Mouse (Mus musculus): Measurements from ENCODE around the gene Xylb.
A peak's percentile ranks its signal among the peaks of the same experiment; 100 is the strongest.

Xylb gene

DNA sequence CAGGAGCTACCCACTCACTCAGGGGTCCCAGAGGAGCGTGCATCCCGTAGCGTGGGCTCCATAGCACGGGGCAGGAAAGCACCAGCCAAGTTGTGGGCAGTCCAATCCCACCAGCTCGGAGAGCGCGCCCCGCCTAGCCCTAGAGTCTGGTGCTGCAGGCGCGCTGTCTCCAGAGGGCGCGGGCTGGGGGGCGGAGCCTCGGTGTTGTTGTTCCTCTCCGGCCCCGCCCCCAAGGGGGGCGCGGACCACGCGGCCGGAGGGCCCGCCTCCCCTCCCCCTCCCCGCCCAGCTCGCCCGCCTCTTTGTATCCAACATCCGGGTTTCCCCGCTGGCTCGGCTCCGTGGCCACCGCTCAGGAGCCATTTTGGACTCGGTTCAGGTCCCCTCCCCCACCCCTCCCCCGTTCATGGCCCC is 44.6 kb downstream of the Xylb start, which contains the start of gene Acvr2b:
Gene Acvr2b, plus strand, starts transcription at position 318 of the 414 bp plus-strand sequence.
- peak; percentile 29 to 86 for DNase-seq (ENCODE audit: low spot score in 2 of 2)

- peak; percentile 20 to 29 for DNase-seq (ENCODE audit: low spot score in 2 of 2)
Measured at GRCm38 (mm10) chr9:119402253-119403235, 45.4 kb downstream of the Xylb start.

DNA sequence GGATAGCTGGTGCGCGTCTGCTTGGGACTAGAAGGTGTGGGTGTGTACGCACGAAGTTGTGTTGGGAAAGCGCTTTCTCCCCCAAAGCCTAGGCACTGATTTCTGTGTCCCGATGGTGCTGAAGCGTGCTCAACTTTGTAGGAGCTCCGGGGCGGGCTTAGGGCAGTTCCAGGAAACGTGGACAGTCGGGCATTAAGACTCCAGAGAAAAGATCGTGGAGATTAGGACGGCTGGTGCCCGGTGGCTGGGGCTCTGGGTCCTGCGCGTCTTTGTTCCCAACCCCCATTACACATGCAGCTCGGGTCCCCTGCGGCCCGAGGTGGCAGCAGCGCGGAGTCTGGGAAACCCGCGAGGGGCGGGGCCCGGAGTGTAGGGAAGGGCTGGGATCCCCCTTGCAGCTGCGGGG is 46.1 kb downstream of the Xylb start:
- no peak for DNase-seq (ENCODE audit: low spot score in 2 of 2)

DNA sequence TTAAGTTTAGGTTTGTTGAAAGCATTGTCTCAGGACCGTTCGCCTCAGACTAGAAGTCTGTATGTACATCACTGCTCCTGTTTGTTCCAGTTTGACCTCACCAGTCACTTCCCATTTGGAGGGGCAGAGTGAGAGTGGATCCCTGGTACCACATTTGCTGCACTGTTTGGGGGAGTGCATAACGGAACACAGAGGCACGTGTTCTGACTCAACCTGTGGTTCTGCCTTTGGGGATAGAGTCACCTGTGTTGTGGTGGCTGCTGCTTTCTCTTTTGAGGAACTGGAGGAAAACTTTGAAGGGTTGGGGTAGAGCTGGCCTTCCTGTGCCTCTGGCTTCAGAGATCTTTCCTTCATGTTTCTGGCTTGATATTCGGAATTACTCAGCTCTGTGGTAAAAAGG is 46.9 kb downstream of the Xylb start:
- DNase-seq (ENCODE audit: low spot score in 2 of 2) = no peak

GRCm38 (mm10) chr9:119407884-119408283 is 50.7 kb downstream of the Xylb start:
- no peak for DNase-seq (ENCODE audit: low spot score in 2 of 2)

DNA sequence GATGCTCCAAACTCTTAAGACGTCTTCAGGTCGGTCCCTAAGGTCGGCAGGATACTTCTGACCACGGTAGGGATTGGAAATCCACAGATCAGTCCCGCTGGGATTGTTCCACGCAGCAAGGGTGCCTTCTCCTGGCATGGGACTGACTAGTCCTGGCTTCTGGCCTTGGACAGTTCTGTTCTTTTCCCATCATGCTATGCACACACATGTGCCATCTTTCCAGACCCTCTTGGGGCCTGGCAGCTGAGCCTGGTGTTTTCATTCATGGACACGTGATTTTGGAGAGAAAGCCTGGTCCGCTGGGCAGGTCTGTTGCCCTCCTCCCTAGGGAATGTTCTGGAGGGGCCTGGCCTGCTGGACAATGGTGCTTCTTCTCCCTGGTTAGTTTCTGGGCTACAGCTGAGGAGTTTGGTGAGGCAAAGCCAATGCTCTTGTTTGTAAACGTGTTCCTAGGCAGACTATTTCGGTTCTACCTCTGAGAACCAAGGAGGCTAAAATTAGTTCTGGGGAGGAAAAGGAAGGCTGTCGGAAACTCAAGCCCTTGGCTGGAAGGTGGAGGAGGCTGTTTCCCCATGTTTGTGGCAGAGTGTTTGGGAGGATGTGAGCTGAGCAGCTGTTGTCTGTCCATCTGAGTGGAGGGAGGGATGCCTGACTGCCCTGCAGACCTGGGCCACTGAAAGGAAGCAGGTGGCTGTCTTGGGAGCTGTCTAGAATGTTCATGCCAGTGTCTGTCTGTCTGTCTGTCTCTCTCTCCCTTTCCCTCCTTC is 51.9 kb downstream of the Xylb start:
- DNase-seq (ENCODE audit: low spot score in 2 of 2) = no peak

GRCm38 (mm10) chr9:119409864-119410263 is 52.7 kb downstream of the Xylb start:
- no peak for DNase-seq (ENCODE audit: low spot score in 2 of 2)

GRCm38 (mm10) chr9:119418025-119418424 is 60.8 kb downstream of the Xylb start:
- no peak for DNase-seq (ENCODE audit: low spot score in 2 of 2)

DNA sequence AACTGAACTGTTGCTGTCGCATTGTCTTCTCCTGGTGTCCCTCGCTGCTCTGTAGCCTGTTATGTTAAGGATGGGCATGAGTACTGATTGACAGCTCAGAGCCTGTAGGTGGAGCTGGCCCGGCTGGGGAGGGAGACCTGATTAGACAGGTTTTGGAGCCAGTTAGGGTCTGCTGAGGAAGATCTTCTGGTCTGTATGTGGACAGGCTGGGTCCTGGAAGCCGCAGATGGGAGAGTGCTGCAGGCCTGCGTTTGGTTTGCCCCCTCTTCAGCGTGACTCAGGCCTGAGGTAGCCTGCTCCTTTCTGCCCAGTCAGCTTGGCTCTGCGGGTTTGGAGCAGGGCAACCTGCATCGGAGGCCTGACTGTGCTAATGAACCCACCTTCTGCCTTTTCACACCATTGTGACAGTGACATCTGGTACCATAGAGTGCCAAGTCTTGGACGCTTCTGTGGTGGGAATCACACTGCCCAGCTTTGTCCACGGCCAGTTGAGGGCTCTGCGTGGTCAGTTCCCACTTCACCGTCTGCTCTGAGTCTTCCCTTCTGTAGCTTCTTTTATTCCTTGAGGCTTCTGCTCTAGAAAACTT is 62.8 kb downstream of the Xylb start:
- DNase-seq (ENCODE audit: low spot score in 2 of 2) = no peak

DNA sequence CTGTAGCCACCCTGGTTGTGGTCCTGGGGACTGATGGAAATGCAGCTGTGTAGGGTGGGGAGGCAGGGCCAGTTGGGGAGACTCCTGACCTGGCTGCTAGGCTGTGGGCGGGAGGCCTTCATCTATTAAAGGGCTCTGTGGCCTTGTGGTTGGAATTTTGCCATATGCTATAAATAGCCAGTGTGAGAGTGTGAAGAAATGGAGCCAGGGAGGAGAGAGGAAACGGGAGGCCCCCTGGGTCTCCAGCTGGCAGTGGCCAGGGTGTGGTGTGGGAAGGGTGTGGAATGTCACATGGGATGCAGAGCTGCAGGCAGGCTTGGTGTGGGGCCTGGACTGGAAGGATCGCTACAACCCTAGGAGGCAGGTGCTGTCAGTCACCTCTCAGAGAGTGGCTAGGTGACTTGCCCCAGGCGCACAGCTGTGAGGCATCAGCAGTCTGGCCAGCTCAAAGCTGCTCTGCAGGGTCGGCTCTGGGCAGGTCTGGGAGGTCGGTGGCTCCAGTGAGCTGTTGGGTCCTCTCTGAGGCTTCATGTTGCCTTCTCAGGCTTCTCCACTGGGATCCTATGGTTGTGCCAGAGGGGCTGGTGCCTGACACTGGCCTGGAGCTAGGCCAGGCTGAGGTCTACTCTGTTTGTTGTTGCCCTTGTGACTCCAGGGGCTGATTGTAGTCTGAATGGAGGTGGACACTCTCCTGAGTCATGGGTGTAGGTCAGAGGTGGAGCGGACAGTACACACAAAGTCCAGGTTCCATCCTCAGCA is 68.2 kb downstream of the Xylb start:
- no peak for DNase-seq (ENCODE audit: low spot score in 2 of 2)

DNA sequence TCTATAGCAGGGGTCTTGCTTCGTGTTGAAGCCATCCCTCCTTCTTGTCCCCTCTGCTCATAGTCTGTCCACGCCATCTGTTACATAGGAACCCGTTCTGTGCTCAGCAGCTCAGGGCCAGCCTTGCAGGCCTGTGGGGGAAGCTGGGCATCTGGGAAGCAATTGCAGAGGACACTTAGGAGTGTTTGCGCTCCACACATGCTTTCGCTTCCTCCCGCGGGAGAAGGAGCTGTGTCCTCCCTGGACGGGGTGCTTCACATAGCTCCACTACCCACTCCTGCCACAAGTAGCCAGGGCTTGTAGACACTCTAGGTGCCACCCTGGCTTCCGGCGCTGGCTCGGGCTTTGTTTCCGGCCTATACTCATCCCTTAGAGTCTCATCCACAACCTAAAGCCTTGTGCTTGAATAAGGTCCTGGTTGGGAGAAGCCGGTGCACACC is 68.8 kb downstream of the Xylb start:
- no peak for DNase-seq (ENCODE audit: low spot score in 2 of 2)

- no peak for DNase-seq (ENCODE audit: low spot score in 2 of 2)
Measured at GRCm38 (mm10) chr9:119426483-119426882, 69.3 kb downstream of the Xylb start.

DNA sequence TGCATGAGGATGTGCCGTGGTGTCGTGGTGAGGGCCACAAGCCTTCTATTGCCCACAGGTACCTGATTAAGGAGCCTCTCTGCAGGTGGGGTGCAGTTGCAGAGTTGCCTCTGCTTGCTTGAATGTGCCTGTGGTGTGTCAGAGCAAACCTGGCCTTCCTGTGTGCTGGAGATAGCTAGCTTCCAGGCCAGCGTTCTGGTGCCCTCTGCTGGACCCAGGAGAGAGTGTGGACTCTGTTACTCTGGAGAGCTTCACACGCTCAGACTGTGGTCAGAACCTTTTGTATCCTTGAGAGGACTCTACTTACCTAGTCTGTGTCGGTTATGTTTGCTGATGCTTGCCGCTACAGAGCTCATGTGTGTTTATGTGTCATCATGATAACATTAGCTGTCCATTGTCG is 73.1 kb downstream of the Xylb start:
- peak; percentile 25 to 71 for DNase-seq (ENCODE audit: low spot score in 2 of 2)

DNA sequence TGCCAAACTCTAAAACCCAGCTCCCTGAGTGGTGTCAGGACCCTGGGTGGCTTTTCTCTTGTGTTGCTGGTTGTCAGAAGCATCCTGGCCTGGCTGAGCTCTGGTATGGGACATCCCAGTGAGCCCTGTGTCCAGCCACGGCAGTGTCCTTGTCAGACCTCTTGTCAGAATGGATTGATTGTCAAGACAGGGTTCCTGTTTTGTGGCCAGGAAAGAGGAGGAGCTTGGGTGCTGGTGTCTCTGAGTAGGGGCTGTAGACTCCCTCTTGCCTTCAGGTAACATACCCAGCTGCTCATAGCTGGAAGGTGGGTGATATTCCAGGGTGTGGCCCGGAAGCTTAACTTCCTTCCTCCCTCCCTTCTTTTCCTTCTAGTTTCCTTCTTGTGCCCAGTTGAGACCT is 78.7 kb downstream of the Xylb start:
- no peak for DNase-seq (ENCODE audit: low spot score in 2 of 2)

DNA sequence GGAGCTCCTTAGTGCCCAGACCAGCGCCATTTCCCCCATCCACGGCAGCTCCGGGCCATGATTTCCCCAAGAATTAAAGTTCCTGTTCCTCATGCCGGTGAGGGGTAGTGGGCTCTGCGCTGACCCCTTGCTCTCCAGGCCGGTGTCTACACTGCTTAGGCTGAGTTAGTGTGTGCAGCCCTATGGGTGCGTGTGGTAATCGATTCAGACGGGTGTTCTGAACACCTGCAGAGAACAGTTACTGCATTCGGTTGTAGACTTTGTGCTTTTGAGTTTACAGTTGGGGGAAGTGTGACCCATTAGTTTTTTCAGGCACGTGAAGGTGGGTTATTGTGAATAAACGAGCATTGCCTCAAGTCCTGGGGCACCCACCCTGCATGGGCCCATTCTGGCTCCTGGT is 80.9 kb downstream of the Xylb start:
- no peak for DNase-seq (ENCODE audit: low spot score in 2 of 2)

GRCm38 (mm10) chr9:119438498-119439000 is 81.4 kb downstream of the Xylb start:
- DNase-seq (ENCODE audit: low spot score in 2 of 2) = no peak

All from spleen, postnatal 10 days (tissue).